Mouse (Mus musculus) cerebellum, postnatal 4 days (tissue): ENCODE results near the gene Scml4.

Experiments
- DNase-seq, 2 experiments: peaks; one replicate each; pipeline ENCODE4 v3.0.0; 2022; ENCODE audit warnings: low spot score in 2 of 2, mixed read lengths in 1 of 2

The Scml4 gene

GRCm38 (mm10) chr10:42860159-42860911 is at the start of gene Scml4:
Scml4 (plus strand) TSS chr10:42860370.
- DNase-seq: peak in 1 of 2 experiments; percentile 11

DNA sequence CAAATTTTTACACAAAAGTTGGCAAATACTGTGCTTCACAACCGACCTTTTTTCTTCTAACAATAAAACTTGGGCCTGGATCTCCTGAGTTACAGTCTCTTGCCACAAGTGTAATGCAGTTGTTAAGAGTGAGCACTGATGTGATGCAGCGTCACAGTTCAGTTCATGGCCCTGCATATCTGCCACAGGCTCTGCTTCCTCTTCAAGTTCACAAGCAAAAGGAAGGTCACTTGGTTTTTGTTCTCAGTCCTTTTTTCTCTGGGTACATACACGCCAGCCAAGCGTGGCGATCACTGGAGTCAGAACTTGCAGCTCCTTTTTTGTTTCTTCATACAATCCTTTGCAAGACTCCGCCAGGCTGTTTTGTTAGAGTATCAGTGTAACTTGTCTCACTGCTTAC is 34.2 kb upstream of the Scml4 start:
- DNase-seq: no peak

- DNase-seq: no peak
Measured at GRCm38 (mm10) chr10:42827155-42827554, 33.0 kb upstream of the Scml4 start.

DNA sequence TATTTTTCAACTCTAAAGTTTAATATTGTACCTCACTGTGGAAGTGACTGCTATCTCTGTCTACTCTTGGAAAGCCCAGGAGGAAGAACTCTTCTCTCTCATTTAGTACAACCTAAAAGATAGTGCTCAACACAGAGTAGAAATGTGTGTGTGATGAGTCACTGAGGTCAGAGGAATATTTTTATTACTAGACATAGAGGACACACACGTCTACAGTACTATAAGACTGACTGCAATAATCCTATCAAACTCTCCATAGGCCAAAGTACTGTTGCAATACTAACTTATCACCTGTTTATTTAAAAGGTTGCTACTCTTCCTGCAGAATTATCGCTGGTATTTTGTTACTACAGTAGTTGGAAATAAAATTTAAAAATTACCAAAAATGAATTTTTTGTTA is 30.2 kb upstream of the Scml4 start:
- no peak for DNase-seq

- no peak for DNase-seq
Measured at GRCm38 (mm10) chr10:42830409-42830808, 29.8 kb upstream of the Scml4 start.

DNA sequence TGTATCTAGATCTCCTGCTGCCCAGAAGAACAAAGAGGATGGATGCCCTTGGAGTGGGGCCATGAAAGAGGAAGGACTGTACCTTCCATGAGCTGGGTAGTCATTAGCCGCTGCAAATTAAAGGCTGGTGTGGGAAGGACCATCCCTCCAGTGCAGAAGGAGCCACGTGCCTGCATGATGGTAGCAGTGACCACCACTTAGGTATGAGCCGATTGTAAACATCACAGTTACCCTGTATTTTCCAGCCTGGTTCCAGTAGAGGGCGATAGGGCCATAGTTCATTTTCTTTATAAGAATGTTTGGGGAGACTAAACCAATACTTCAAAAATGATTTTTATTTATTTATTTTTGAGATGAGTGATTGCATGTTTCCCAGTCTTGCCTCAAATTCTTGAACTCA is 27.5 kb upstream of the Scml4 start:
- DNase-seq: peak in 1 of 2 experiments; percentile 14

DNA sequence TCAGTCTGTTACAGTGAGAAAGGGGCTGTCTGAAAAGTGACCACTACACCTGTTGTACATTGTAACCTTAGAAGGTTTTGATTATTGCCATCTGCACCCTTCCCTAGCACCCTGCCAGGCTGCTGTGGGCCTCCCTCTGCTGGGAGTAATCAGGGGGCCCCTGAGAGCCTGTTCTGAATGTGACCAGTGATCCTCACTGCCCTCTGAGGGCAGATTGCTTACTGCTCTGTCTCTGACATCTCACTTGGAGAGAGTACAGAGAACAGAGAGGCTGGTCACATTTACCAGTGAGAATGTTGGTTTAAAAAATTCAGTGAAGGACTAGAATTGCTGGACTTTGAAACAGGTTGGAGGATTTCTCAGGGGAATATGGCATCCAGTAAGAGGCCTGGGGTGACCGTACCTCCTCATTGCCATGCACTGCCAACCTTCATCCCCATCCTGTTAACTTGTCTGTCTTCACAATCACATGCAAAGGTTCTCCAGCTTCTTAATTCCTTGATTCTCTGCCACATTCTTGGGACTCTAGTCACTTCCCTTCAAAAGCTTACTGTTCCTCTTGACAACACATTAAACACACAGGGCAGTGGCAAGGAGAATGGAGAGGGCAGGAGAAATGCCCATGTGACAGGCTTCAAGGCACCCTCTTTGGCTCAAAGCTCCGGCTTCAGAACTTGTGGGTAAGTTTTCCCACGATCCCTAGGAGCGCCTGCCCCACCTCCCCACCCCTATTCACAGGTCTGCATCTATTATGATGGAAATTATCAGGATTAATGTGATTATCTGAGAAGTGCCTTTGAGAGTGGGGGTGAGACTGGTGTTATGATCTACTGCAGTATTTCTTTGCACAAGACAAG is 26.1 kb upstream of the Scml4 start:
- DNase-seq: no peak

DNA sequence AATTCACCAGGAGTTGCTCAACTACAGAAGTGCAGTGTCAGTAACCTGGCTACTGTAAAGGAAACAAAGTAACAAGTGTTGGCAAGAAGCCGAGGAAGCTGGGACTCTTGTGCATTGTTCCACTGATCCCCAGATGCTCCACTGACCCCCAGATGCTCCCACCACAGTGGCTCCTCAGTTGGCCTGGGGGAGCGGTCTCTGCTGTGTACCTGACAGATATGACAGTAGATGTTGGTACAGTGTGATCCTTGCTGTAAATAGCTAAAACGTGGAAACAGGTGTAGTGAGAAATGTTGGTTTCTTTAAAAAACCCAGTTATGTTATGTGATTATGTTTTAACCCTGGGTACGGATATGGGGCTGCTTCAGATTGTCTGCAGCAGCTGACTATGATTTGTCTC is 22.1 kb upstream of the Scml4 start:
- DNase-seq: no peak

GRCm38 (mm10) chr10:42838736-42839135 is 21.4 kb upstream of the Scml4 start:
- DNase-seq: no peak

GRCm38 (mm10) chr10:42840036-42840435 is 20.1 kb upstream of the Scml4 start:
- no peak for DNase-seq

GRCm38 (mm10) chr10:42841531-42842195 is 18.5 kb upstream of the Scml4 start:
- no peak for DNase-seq

DNA sequence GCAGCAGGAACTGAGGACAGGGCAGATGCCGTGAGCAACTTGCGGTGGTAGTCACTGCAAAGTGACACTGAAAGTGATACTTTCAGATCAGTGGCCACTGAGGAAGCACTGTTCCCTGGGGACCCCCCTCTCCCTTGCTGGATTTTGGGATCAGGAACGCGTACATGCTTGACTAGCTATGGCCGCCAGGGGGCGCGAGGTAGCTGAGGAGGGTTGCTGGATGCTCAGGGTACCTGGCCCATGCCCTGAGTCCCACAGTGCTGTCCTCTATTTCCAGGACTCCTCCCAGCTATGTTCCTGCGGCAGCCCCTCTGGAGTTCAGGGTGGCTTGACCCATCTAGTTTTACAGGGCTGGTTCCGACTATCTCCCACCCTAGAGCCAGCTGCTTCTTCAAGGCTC is 17.8 kb upstream of the Scml4 start:
- DNase-seq: peak; percentile 63 to 80

DNA sequence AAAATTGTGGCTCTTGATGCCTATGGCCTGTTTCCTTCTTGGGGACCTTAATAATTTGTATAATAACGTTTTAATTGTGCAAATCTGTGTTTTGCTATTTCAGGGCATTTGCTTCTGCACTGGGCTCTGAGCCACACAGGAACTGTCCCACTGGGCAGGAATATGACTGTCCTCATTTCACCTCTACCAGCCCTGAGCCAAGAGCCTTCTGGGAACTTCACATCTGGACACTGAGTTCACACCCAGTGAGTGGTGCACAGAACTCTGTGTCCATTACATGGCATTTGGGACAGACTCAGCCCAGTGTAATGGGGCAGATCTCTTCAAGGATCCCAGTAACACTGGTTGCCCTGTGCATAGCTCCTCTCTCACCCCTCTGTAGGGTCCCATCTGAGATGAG is 16.8 kb upstream of the Scml4 start:
- no peak for DNase-seq

- DNase-seq: no peak
Measured at GRCm38 (mm10) chr10:42845480-42845879, 14.7 kb upstream of the Scml4 start.

GRCm38 (mm10) chr10:42848179-42849080 is 11.7 kb upstream of the Scml4 start:
- no peak for DNase-seq

DNA sequence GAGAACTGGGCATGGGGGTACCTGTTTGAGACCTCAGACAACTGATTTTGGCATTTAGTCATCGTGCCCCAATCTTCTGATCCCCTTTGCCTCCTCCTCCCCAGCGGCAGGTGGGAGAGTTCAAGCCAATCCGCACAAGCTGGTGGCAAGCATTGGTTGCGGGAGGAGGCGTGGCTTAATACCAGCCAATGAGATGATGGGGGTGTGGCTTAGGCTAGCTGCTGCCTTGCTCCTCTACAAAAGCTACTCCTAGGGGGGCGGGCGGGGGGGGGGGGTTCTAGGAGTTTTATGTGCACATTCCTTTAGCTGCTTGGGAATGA is 11.1 kb upstream of the Scml4 start:
- DNase-seq: no peak

- no peak for DNase-seq
Measured at GRCm38 (mm10) chr10:42854838-42855237, 5.3 kb upstream of the Scml4 start.

DNA sequence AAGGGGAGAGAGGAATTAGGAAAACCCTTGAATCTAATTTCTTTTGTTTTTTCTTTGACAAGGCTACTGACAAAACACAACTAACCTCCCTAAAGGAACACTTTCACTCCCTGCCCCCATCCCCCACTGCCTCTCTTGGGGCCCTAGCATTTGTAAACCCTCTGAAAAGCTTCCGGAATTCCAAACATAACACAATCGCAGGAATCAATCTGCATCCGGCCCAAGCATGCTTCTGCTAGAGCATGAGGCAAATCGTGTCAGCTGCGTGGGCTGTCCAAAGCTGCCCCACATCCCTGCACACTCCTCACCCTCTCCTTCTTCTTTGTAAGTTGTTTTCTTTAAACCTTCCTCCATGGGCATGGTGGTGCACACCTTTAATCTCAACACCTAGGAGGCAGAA is 4.9 kb upstream of the Scml4 start:
- no peak for DNase-seq

GRCm38 (mm10) chr10:42856574-42856973 is 3.6 kb upstream of the Scml4 start:
- DNase-seq: no peak

DNA sequence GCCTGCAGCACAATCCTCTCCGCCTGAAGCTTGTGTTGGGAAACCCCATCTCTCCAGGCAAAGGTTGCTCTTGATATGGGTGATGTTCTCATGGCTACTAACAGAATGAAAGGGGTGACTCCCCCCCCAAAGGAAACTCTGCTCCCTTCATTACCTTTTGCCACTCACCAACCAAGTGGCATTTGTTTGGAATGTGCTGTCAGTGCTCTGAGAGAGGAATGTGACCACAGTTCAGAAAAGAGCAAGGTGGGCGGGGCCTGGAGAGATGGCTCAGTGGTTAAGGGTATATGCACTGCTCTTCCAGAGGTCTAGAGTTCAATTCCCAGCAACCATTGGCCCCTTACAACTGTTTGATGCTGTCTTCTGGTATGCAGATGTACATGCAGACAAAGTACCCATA is 3.1 kb upstream of the Scml4 start:
- DNase-seq: no peak

DNA sequence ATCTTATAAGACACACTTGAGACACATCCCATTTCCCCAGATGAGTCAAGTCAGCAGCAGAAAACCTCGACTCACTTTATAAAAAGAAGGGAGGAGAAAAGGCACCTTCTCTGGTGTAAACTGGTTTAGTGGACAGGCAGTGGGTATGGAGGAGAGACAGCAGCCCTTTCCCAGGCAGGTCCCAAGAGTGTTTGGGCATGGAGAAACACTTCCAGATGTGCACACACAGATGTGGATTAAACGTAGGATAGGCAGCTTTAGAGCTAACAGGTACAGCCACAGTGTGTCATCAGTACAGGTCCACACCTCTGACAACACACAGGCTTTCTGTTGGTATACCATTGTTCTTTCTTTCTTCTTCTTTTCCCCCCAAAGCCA is 400 bp upstream of the Scml4 start:
- DNase-seq: no peak

GRCm38 (mm10) chr10:42861446-42861845 is 1.3 kb downstream of the Scml4 start:
- DNase-seq: no peak
